In genomic region chr16:66798204-66798603, GRCm38 (mm10) we compare ENCODE assay signal across 17 mouse cellular contexts.
DNase-seq lines count a peak whose midpoint lies in the region; ATAC-seq lines count a peak whose summit lies in the region.
"Had no signal": no experiment of that assay in that cellular context is flagged by ENCODE, and none has a peak within 500 bp of the region (broad histone marks: within the 10 kb centered on the region; RNA-seq: fewer than 3 reads in every experiment).

No protein-coding gene starts in this region.

- no peak for DNase-seq in cerebellum, postnatal 4 days (ENCODE audit: low spot score in 2 of 2)
- DNase-seq in cerebellum, adult 11 months = peak; percentile 23
- peak; percentile 27 for DNase-seq in cerebellum, adult 8-10 months
- DNase-seq in cerebellum, postnatal 14 days = peak; percentile 10 to 67
- no peak for DNase-seq in natural killer cell, adult 2 months (ENCODE audit: low spot score in 2 of 2)
- DNase-seq in adrenal gland, postnatal 4 days (ENCODE audit: low spot score in 2 of 2) = no peak
- no peak for DNase-seq in left cerebral cortex, postnatal 14 days (ENCODE audit: low spot score in 2 of 2)
- DNase-seq: adrenal gland, postnatal 14 days; gastrocnemius, postnatal 10 days; heart, adult 18-20 months; heart, postnatal 10 days; heart, postnatal 4 days; kidney, adult 11 months; kidney, adult 9 months had no signal

- intact Hi-C loops in left cerebral cortex, postnatal 14 days (cut with DNase I) = no loop called here

- peak; percentile 84 for ATAC-seq in cerebellum, adult (ENCODE audit: insufficient number of reproducible peaks, low FRiP score, low TSS enrichment)
- ATAC-seq: forebrain, embryonic 13.5 days; hindbrain, postnatal 0 days had no signal

Comparison
In these comparisons a context has a peak if more than half of its experiments do, and no peak if none do; other contexts are left out.
1. DNase-seq: peak in cerebellum, adult 11 months (single experiment), cerebellum, adult 8-10 months (single experiment) and cerebellum, postnatal 14 days (2 of 2); none in cerebellum, postnatal 4 days (0 of 2), natural killer cell, adult 2 months (0 of 2), adrenal gland, postnatal 4 days (0 of 2) and left cerebral cortex, postnatal 14 days (0 of 2).